Mouse (Mus musculus) MEL (cell line): Measurements from ENCODE around the gene E130309D02Rik. TPM values are rescaled to one million over a fixed set of nuclear protein-coding genes. Genes with fewer than 3 reads are reported as not detected.

Experiments
- DNase-seq: peaks from one replicate; pipeline ENCODE4 v3.0.0; 2011; ENCODE audit warnings: low read depth, low spot score
- H3K27ac ChIP-seq: 2 replicates; pipeline ENCODE4 v1.5.1; 2012; ENCODE audit warnings: low read depth, mild to moderate bottlenecking, control low read depth, low read length, moderate library complexity; ENCODE audit not compliant: control insufficient read depth
- H3K27me3 ChIP-seq, 2 experiments: fragments of 150-350 bp in 1 of 2; sonication (generic) in 1 of 2; 2 replicates each; pipeline ENCODE4 v1.6.1; 2012; ENCODE audit warnings: low read length in 2 of 2, mild to moderate bottlenecking in 2 of 2, improper control_type of control experiment in 1 of 2, moderate library complexity in 1 of 2; ENCODE audit not compliant: insufficient read depth in 2 of 2, control insufficient read depth in 1 of 2
- H3K36me3 ChIP-seq, 2 experiments: 2 replicates each; pipeline ENCODE4 v1.6.1; 2012 to 2014; ENCODE audit warnings: low read length in 2 of 2, improper control_type of control experiment in 1 of 2, inconsistent platforms in 1 of 2, mild to moderate bottlenecking in 1 of 2; ENCODE audit not compliant: insufficient read depth in 2 of 2, control insufficient read depth in 1 of 2
- H3K4me1 ChIP-seq, 2 experiments: fragments of 150-350 bp in 1 of 2; sonication (generic) in 1 of 2; 2 replicates each; pipeline ENCODE4 v1.6.1; 2012; ENCODE audit warnings: low read length in 2 of 2, improper control_type of control experiment in 1 of 2, mild to moderate bottlenecking in 1 of 2; ENCODE audit not compliant: insufficient read depth in 2 of 2, control insufficient read depth in 1 of 2
- H3K4me3 ChIP-seq, 2 experiments: fragments of 150-350 bp in 1 of 2; sonication (generic) in 1 of 2; 2 replicates each; pipeline ENCODE4 v1.5.1; 2012; ENCODE audit warnings: low read depth in 2 of 2, low read length in 2 of 2, mild to moderate bottlenecking in 2 of 2, moderate library complexity in 2 of 2, control low read depth in 1 of 2, improper control_type of control experiment in 1 of 2; ENCODE audit not compliant: control insufficient read depth in 1 of 2, insufficient read depth in 1 of 2
- H3K79me2 ChIP-seq: 2 replicates; pipeline ENCODE4 v1.6.1; 2012; ENCODE audit warnings: mild to moderate bottlenecking, low read length, moderate library complexity; ENCODE audit not compliant: control insufficient read depth, poor library complexity, insufficient read depth
- H3K9ac ChIP-seq: 2 replicates; pipeline ENCODE4 v1.6.1; 2012; ENCODE audit warnings: low read depth, mild to moderate bottlenecking, control low read depth, low read length, moderate library complexity; ENCODE audit not compliant: control insufficient read depth, poor library complexity, severe bottlenecking
- H3K9me3 ChIP-seq: fragments of 150-350 bp; sonication (generic); replicated peaks from 2 replicates; pipeline ENCODE4 v1.6.1; 2012; ENCODE audit warnings: mild to moderate bottlenecking, low read length, improper control_type of control experiment, moderate library complexity; ENCODE audit not compliant: insufficient read depth
- BHLHE40 ChIP-seq: IDR thresholded peaks from 2 replicates; pipeline ENCODE4 v1.6.1; 2012; ENCODE audit warnings: low read depth, mild to moderate bottlenecking, inconsistent platforms, low read length, improper control_type of control experiment, borderline replicate concordance
- CHD1 ChIP-seq: IDR thresholded peaks from 2 replicates; pipeline ENCODE4 v1.6.1; 2012; ENCODE audit warnings: low read depth, mild to moderate bottlenecking, inconsistent platforms, low read length, improper control_type of control experiment
- CTCF ChIP-seq, 3 experiments: IDR thresholded peaks in 2 of 3; conservative IDR thresholded peaks in 1 of 3; 2 replicates each; pipeline ENCODE4 v1.5.1; 2011 to 2012; ENCODE audit warnings: low read length in 3 of 3, low read depth in 2 of 3, mild to moderate bottlenecking in 2 of 3, improper control_type of control experiment in 1 of 3, inconsistent platforms in 1 of 3, mixed read lengths in 1 of 3, moderate library complexity in 1 of 3; ENCODE audit not compliant: control insufficient read depth in 1 of 3, insufficient read depth in 1 of 3, poor library complexity in 1 of 3, severe bottlenecking in 1 of 3
- E2F4 ChIP-seq: IDR thresholded peaks from 2 replicates; pipeline ENCODE4 v1.6.1; 2011; ENCODE audit warnings: low read depth, low read length, improper control_type of control experiment, borderline replicate concordance
- ETS1 ChIP-seq: IDR thresholded peaks from 2 replicates; pipeline ENCODE4 v1.6.1; 2012; ENCODE audit warnings: low read depth, mild to moderate bottlenecking, inconsistent platforms, low read length, improper control_type of control experiment, moderate library complexity
- HCFC1 ChIP-seq: IDR thresholded peaks from 2 replicates; pipeline ENCODE4 v1.6.1; 2012; ENCODE audit warnings: low read depth, mild to moderate bottlenecking, inconsistent platforms, low read length, improper control_type of control experiment, moderate library complexity
- JUND ChIP-seq: IDR thresholded peaks from 2 replicates; pipeline ENCODE4 v1.6.1; 2011; ENCODE audit warnings: low read depth, mild to moderate bottlenecking, improper control_type of control experiment, low read length
- KAT2A ChIP-seq: conservative IDR thresholded peaks from 2 replicates; pipeline ENCODE4 v1.6.1; 2012; ENCODE audit warnings: low read depth, low read length, improper control_type of control experiment, inconsistent platforms
- MAFK ChIP-seq: IDR thresholded peaks from 2 replicates; pipeline ENCODE4 v1.6.1; 2011; ENCODE audit warnings: low read depth, mild to moderate bottlenecking, low read length, improper control_type of control experiment, borderline replicate concordance
- MAZ ChIP-seq: IDR thresholded peaks from 2 replicates; pipeline ENCODE4 v1.6.1; 2012; ENCODE audit warnings: low read depth, mild to moderate bottlenecking, inconsistent platforms, low read length, improper control_type of control experiment
- MEF2A ChIP-seq: IDR thresholded peaks from 2 replicates; pipeline ENCODE4 v1.6.1; 2014; ENCODE audit warnings: low read depth, mild to moderate bottlenecking, inconsistent platforms, low read length, improper control_type of control experiment; ENCODE audit not compliant: poor library complexity, insufficient replicate concordance, severe bottlenecking; ENCODE audit errors: extremely low read depth
- MXI1 ChIP-seq: IDR thresholded peaks from 2 replicates; pipeline ENCODE4 v1.6.1; 2011; ENCODE audit warnings: mild to moderate bottlenecking, low read depth, low read length, improper control_type of control experiment
- MYB ChIP-seq: IDR thresholded peaks from 2 replicates; pipeline ENCODE4 v1.6.1; 2011; ENCODE audit warnings: mild to moderate bottlenecking, low read depth, low read length, improper control_type of control experiment
- NRF1 ChIP-seq: IDR thresholded peaks from 2 replicates; pipeline ENCODE4 v1.6.1; 2014; ENCODE audit warnings: low read depth, mild to moderate bottlenecking, inconsistent platforms, low read length, improper control_type of control experiment, moderate library complexity; ENCODE audit not compliant: poor library complexity, insufficient read depth, severe bottlenecking
- POLR2A ChIP-seq, 2 experiments: IDR thresholded peaks; 2 replicates each; pipeline ENCODE4 v1.6.1; 2011 to 2012; ENCODE audit warnings: low read length in 2 of 2, mild to moderate bottlenecking in 2 of 2, control low read depth in 1 of 2, improper control_type of control experiment in 1 of 2, low read depth in 1 of 2, moderate library complexity in 1 of 2; ENCODE audit not compliant: control insufficient read depth in 1 of 2, insufficient read depth in 1 of 2, poor library complexity in 1 of 2
- POLR2AphosphoS2 ChIP-seq: IDR thresholded peaks from 2 replicates; pipeline ENCODE4 v1.6.1; 2011; ENCODE audit warnings: low read length, improper control_type of control experiment
- POLR2AphosphoS5 ChIP-seq: IDR thresholded peaks from 2 replicates; pipeline ENCODE4 v1.6.1; 2012; ENCODE audit warnings: low read depth, borderline replicate concordance, mild to moderate bottlenecking, inconsistent platforms, low read length, moderate library complexity, mixed read lengths
- SIN3A ChIP-seq: IDR thresholded peaks from 2 replicates; pipeline ENCODE4 v1.6.1; 2012; ENCODE audit warnings: low read length, improper control_type of control experiment, inconsistent platforms
- SMC3 ChIP-seq: IDR thresholded peaks from 2 replicates; pipeline ENCODE4 v1.6.1; 2011; ENCODE audit warnings: low read depth, low read length, improper control_type of control experiment
- TBP ChIP-seq: IDR thresholded peaks from 2 replicates; pipeline ENCODE4 v1.8.0; 2011; ENCODE audit warnings: low read depth, low read length, improper control_type of control experiment
- ZKSCAN1 ChIP-seq: IDR thresholded peaks from 2 replicates; pipeline ENCODE4 v1.6.1; 2012; ENCODE audit warnings: low read depth, mild to moderate bottlenecking, inconsistent platforms, low read length, improper control_type of control experiment, moderate library complexity
- ZNF384 ChIP-seq: IDR thresholded peaks from 2 replicates; pipeline ENCODE4 v1.6.1; 2012; ENCODE audit warnings: low read depth, mild to moderate bottlenecking, inconsistent platforms, low read length, improper control_type of control experiment
- polyA plus RNA-seq, 2 experiments: library from polyadenylated mRNA; stranded (reverse) in 1 of 2; unstranded in 1 of 2; fragments of >175 nt in 1 of 2; fragments of >200 nt in 1 of 2; gene quantifications; 2 replicates each; pipeline versions ENCODE4 v1.2.1 to v1.2.4; 2012; ENCODE audit warnings: low replicate concordance in 2 of 2, low read depth in 1 of 2; ENCODE audit not compliant: insufficient read length in 2 of 2, insufficient read depth in 1 of 2, missing spikeins in 1 of 2
- total RNA-seq: library from RNA; depleted of rRNA; stranded (reverse); fragments of 300-350 nt; gene quantifications from 2 replicates; pipeline ENCODE4 v1.2.3, GENCODE M21; 2012

E130309D02Rik gene
- total and polyA plus RNA-seq, 3 experiments = 59.3 to 92.4 TPM; not detected in 1

DNA sequence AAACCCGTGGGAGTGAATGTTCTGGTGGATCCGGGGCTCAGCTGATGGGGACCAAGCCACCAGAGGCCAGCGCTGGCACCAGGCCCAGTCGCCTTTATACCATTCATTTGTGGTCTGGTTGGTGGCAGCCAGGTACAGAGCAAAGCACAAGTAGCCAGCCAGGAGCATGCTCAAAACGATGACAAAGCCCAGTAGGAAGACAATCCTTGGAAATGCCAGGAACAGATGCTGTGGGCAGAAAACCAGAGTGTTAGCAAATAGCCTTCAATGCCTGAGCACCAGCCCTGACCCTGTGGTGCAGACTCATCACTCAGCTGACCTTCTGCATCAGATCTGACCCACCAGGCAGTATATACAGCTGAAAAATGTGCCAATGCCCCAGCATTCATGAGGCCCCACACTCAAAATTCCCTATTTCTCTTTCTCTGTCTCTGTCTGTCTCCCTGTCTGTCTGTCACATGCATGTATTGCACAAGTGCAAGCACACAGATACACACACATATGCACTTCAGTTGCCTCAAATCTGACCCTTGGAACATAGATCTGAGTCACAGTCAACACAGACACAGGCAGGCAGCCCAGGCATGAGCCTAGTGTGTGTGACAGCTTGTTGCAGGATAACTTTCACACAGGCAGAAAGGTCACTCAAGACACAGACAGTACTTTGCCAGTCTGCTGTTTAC is 1.6 kb upstream of the E130309D02Rik start:
- no peak overlapping the region for H3K9ac ChIP-seq
- no peak for TF ChIP-seq CHD1
- no peak for TF ChIP-seq ETS1
- TF ChIP-seq SMC3 = no peak
- no peak for TF ChIP-seq MAFK
- TF ChIP-seq TBP = no peak
- no peak for TF ChIP-seq MEF2A
- no peak for TF ChIP-seq POLR2A (IDR thresholded peaks at IDR 0.05; ENCODE audit: control insufficient read depth in 1 of 2, insufficient read depth in 1 of 2, low read depth in 1 of 2, low read length in 2 of 2, poor library complexity in 1 of 2)
- no peak for TF ChIP-seq ZKSCAN1
- TF ChIP-seq SIN3A = no peak
- no peak for TF ChIP-seq MXI1
- no peak for TF ChIP-seq KAT2A
- H3K27ac ChIP-seq = no peak overlapping the region
- peaks cover 29% of the 10 kb centered on the region for H3K79me2 ChIP-seq
- no peaks in the 10 kb centered on the region for H3K27me3 ChIP-seq
- peaks cover 6 to 13% of the 10 kb centered on the region in 2 experiments for H3K36me3 ChIP-seq
- DNase-seq = no peak
- no peaks in the 10 kb centered on the region for H3K9me3 ChIP-seq
- H3K4me1 ChIP-seq = peaks cover 0 to 10% of the 10 kb centered on the region in 2 experiments; a peak in 1 of 4 replicates
- H3K4me3 ChIP-seq = no peak overlapping the region

DNA sequence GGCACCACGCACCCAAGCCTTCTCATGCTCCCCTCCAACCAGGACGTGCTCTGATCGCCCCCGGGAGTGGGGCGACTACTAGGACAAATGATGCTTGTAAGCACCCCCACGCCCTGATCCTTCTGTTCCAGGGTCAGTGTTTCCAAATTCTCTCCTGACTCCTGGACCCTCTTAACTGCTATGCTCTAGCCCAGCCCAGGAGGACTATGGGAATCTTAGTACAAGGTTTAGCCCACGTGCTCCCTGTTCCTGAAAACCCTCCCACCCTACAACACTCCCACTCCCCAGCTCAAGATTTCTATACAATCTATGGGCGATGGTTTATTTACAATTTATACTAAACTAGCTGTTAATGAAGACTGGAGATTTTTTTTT is 341 bp upstream of the E130309D02Rik start:
- no peak overlapping the region for H3K4me3 ChIP-seq
- H3K36me3 ChIP-seq = peaks cover 12 to 18% of the 10 kb centered on the region in 2 experiments
- no peak for TF ChIP-seq ZNF384
- H3K9ac ChIP-seq = peak overlapping the region; percentile 48
- peak overlapping the region; percentile 17; the same call in 1 of the 2 replicates for H3K27ac ChIP-seq
- no peak for DNase-seq
- H3K27me3 ChIP-seq = no peaks in the 10 kb centered on the region
- peaks cover 41% of the 10 kb centered on the region for H3K79me2 ChIP-seq
- peaks cover 0 to 10% of the 10 kb centered on the region in 2 experiments; a peak in 1 of 4 replicates for H3K4me1 ChIP-seq
- no peaks in the 10 kb centered on the region for H3K9me3 ChIP-seq

DNA sequence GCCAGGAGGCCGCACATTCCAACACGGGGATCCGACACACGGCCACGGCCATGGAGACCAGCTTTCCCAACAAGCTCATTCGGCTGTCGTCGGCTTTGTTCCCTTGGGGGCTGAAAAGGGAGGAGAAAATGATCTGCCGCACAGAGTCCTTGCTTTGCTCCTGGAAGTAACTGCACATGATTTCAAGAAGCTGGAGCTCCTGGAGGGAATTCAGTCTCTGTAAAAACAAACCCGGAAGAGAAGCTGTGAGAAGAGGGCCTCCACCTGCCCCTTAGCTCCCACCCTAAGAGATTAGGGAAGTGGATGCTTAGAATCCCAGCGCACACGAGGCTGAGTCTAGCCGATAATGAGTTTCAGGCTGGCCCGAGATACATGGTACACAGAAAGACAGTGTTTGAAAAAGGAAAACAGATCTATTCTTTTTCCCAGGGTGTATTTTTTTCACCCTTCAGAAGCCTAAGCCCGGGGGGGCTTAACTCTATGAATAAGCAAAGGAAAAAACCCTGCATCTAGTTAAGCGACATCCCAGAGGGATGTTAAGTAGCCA is 904 bp downstream of the E130309D02Rik start:
- DNase-seq = peak; percentile 87
- H3K4me1 ChIP-seq = peaks cover 0 to 10% of the 10 kb centered on the region in 2 experiments; a peak in 1 of 4 replicates
- peak overlapping the region; percentile 98 for H3K9ac ChIP-seq
- peak overlapping the region; percentile 76 to 91 for H3K4me3 ChIP-seq
- H3K79me2 ChIP-seq = peaks cover 52% of the 10 kb centered on the region
- no peaks in the 10 kb centered on the region for H3K27me3 ChIP-seq
- peaks cover 12 to 18% of the 10 kb centered on the region in 2 experiments for H3K36me3 ChIP-seq
- H3K27ac ChIP-seq = peak overlapping the region; percentile 89
- H3K9me3 ChIP-seq = no peaks in the 10 kb centered on the region
- no peak for TF ChIP-seq E2F4
- TF ChIP-seq BHLHE40 = no peak
- TF ChIP-seq MAFK = no peak
- no peak for TF ChIP-seq POLR2AphosphoS5
- no peak for TF ChIP-seq POLR2AphosphoS2
- no peak for TF ChIP-seq MYB
- TF ChIP-seq NRF1 = no peak
- TF ChIP-seq JUND = no peak
- TF ChIP-seq MEF2A = no peak
- no peak for TF ChIP-seq SMC3
- 0 out of 2 replicates have a peak, but pooled peaks have one; percentile 16 for TF ChIP-seq ETS1
- TF ChIP-seq ZKSCAN1 = no peak
- TF ChIP-seq CTCF (IDR thresholded peaks at IDR 0.05 in 2 of 3, conservative IDR thresholded peaks at IDR 0.05 in 1 of 3; ENCODE audit: control insufficient read depth in 1 of 3, insufficient read depth in 1 of 3, low read depth in 2 of 3, low read length in 3 of 3, poor library complexity in 1 of 3, severe bottlenecking in 1 of 3) = no peak
- TF ChIP-seq CHD1 = no peak
- TF ChIP-seq HCFC1 = no peak
- TF ChIP-seq POLR2A (IDR thresholded peaks at IDR 0.05; ENCODE audit: control insufficient read depth in 1 of 2, insufficient read depth in 1 of 2, low read depth in 1 of 2, low read length in 2 of 2, poor library complexity in 1 of 2) = peak in 1 of 2 experiments; percentile 59; a peak in 1 of 4 replicates
- peak; percentile 73 for TF ChIP-seq SIN3A
- TF ChIP-seq KAT2A = no peak
- no peak for TF ChIP-seq MAZ
